Mouse (Mus musculus): ENCODE data around the gene Chrna3. TPM values are rescaled to one million over a fixed set of nuclear protein-coding genes. Genes with fewer than 3 reads are reported as not detected.

The Chrna3 gene
- total and polyA plus RNA-seq, 3 experiments = not detected

DNA sequence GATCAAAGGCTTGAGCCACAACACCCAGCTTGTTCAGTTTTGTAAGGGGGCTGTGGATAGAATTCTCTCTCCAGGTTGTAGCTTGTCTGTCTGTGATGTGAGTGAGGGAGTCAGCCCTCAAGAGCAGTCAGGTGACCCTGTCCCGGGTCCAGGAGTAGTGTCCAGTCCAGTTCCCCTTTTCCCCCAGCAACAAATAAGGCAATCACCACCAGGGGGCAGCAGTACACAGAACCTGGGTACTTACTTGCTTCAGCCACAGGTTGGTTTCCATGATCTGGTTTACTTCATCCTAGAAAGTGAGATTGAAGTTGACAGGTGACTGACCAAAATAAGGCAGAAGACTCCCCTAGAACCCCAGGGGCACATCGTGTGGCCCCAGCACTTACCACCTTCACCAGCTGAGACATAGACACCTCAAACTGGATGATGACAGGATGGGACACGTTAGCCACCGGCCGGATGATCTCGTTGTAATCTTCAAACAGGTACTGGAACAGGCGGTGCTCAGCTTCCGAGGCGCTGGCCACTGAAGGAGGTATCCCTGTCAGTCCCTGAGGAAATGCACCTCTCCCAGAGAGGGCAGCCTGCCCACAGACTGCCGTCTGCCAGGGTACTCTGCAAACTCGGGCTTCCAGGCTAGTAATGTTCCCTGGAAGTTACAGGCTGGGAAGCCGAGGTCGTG is 2.3 kb downstream of the Chrna3 start:
- no peak overlapping the region for H3K27ac ChIP-seq (ENCODE audit: control insufficient read depth, low read depth, low read length)
- peak; percentile 67 for DNase-seq (ENCODE audit: low read depth, low spot score)
- no peaks in the 10 kb centered on the region for H3K4me1 ChIP-seq (ENCODE audit: control insufficient read depth in 1 of 2, insufficient read depth in 2 of 2, low read length in 2 of 2)
- H3K27me3 ChIP-seq (ENCODE audit: control insufficient read depth in 1 of 2, insufficient read depth in 2 of 2, low read length in 2 of 2) = peaks cover 0 to 2% of the 10 kb centered on the region in 2 experiments; a peak in 3 of 4 replicates
- TF ChIP-seq USF1 (IDR thresholded peaks at IDR 0.05; ENCODE audit: low read depth, low read length) (no peak), MYB (IDR thresholded peaks at IDR 0.05; ENCODE audit: low read depth, low read length) (no peak), TCF12 (IDR thresholded peaks at IDR 0.05; ENCODE audit: low read depth, low read length) (no peak), JUND (IDR thresholded peaks at IDR 0.05; ENCODE audit: low read depth, low read length) (no peak), POLR2A (IDR thresholded peaks at IDR 0.05; ENCODE audit: control insufficient read depth in 1 of 2, insufficient read depth in 1 of 2, low read depth in 1 of 2, low read length in 2 of 2, poor library complexity in 1 of 2) (no peak), ZC3H11A (IDR thresholded peaks at IDR 0.05; ENCODE audit: low read depth, low read length) (peak; percentile 58), ZNF384 (IDR thresholded peaks at IDR 0.05; ENCODE audit: low read depth, low read length) (no peak), EP300 (IDR thresholded peaks at IDR 0.05; ENCODE audit: low read depth in 1 of 2, low read length in 2 of 2) (no peak), SMC3 (IDR thresholded peaks at IDR 0.05; ENCODE audit: low read depth, low read length) (peak; percentile 90), CHD2 (IDR thresholded peaks at IDR 0.05; ENCODE audit: low read length) (no peak), MAZ (IDR thresholded peaks at IDR 0.05; ENCODE audit: low read depth, low read length) (no peak), TAL1 (IDR thresholded peaks at IDR 0.05; ENCODE audit: low read length) (no peak), TBP (IDR thresholded peaks at IDR 0.05; ENCODE audit: low read depth, low read length) (no peak), UBTF (IDR thresholded peaks at IDR 0.05; ENCODE audit: borderline replicate concordance, insufficient read depth, low read depth, low read length) (no peak), BHLHE40 (IDR thresholded peaks at IDR 0.05; ENCODE audit: borderline replicate concordance, low read depth, low read length) (no peak), POLR2AphosphoS5 (IDR thresholded peaks at IDR 0.05; ENCODE audit: borderline replicate concordance, low read depth, low read length) (no peak), CTCF (IDR thresholded peaks at IDR 0.05 in 2 of 3, conservative IDR thresholded peaks at IDR 0.05 in 1 of 3; ENCODE audit: control insufficient read depth in 1 of 3, insufficient read depth in 1 of 3, low read depth in 2 of 3, low read length in 3 of 3, poor library complexity in 1 of 3, severe bottlenecking in 1 of 3) (peak; percentile 79 to 85 (median 83)), RCOR1 (IDR thresholded peaks at IDR 0.05; ENCODE audit: low read depth, low read length) (no peak), MXI1 (IDR thresholded peaks at IDR 0.05; ENCODE audit: low read depth, low read length) (no peak), ZMIZ1 (IDR thresholded peaks at IDR 0.05; ENCODE audit: low read depth, low read length) (no peak), RAD21 (IDR thresholded peaks at IDR 0.05; ENCODE audit: low read depth, low read length) (peak; percentile 70), KAT2A (conservative IDR thresholded peaks at IDR 0.05; ENCODE audit: low read depth, low read length) (no peak), NRF1 (IDR thresholded peaks at IDR 0.05; ENCODE audit: insufficient read depth, low read depth, low read length, poor library complexity, severe bottlenecking) (no peak)
- no peaks in the 10 kb centered on the region for H3K79me2 ChIP-seq (ENCODE audit: control insufficient read depth, insufficient read depth, low read length, poor library complexity)
- H3K4me3 ChIP-seq (ENCODE audit: control insufficient read depth in 1 of 2, insufficient read depth in 1 of 2, low read depth in 2 of 2, low read length in 2 of 2) = no peak overlapping the region
- no peaks in the 10 kb centered on the region for H3K9me3 ChIP-seq (replicated peaks; ENCODE audit: insufficient read depth, low read length)
- no peaks in the 10 kb centered on the region for H3K36me3 ChIP-seq (ENCODE audit: control insufficient read depth in 1 of 2, insufficient read depth in 2 of 2, low read length in 2 of 2)
- no peak overlapping the region for H3K9ac ChIP-seq (ENCODE audit: control insufficient read depth, low read depth, low read length, poor library complexity, severe bottlenecking)

Measured in MEL (cell line).